Mouse (Mus musculus): Measurements from ENCODE around the gene Sec16a.

DNA sequence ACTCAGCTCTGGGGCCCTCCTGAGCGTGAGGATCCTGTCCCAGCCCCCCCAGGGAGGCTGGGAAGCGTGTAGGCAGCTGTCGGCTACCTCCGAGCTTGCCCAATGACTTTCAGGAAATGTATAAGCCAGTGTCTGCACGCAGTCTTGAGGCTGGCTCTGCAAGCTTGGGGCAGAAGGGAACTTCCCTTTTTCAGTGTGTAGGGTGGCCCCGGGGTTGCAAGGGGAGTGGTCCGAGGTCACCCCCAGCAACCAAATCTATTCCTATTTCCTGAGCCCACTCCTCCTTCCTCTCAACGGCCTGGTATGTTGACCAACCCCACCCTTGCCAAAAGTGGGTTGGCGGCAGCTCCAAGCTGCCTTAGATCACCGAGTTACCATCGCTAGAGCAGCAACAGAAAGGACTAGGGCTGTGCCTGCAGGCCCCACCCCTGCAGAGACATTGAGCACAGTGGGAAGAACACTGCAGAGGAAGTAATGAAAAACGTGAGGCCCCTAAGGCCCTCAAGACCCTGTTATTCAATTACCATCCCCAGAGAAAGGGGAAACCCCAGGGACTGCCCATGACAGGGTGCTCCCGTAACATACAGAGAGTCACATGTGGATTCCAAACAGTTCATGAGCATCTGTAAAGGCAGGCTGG lies 38.3 kb upstream of the Sec16a start:
- TF ChIP-seq POLR2A (IDR thresholded peaks at IDR 0.05; ENCODE audit: extremely low read depth, insufficient read depth, low read length) = no peak
- no peak for TF ChIP-seq CTCF (IDR thresholded peaks at IDR 0.05; ENCODE audit: low read depth, low read length)

All from liver, adult 2 months (tissue).